Mouse (Mus musculus) olfactory bulb, adult 2 months (tissue): ENCODE measurements around the gene Dis3.

Experiments
- CTCF ChIP-seq: fragments of 200-500 bp; IDR thresholded peaks from 2 replicates; pipeline ENCODE4 v1.5.1; 2012; ENCODE audit warnings: low read depth, mild to moderate bottlenecking, low read length, moderate library complexity; ENCODE audit not compliant: insufficient read depth
- POLR2A ChIP-seq: fragments of 200-500 bp; IDR thresholded peaks from 2 replicates; pipeline ENCODE4 v1.6.1; 2012; ENCODE audit warnings: mild to moderate bottlenecking, low read depth, low read length, moderate library complexity; ENCODE audit not compliant: insufficient read depth

DNA sequence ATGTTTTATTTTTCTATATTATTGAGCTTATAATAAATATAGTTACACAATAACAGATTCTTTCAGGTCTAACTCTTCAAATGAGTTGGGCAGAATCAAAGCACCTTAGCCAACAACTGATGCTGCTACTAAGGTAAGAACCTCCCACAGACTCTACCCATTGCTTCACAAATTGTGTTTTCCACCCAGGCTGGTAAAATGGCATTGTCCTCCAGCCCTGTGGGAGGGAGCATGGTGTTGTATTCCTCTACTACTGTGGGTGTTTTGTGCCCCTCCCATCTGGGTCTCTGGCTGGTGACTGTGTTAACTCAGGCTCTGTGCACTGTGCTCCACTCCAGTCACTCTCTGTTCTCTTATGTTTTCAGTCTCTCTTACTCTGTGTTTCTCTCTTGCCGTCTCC lies 56.1 kb downstream of the Dis3 start:
- TF ChIP-seq POLR2A (no peak), CTCF (no peak)
